Mouse (Mus musculus) G1E (cell line): Measurements from ENCODE around the gene Ggta1. TPM values are rescaled to one million over a fixed set of nuclear protein-coding genes. Genes with fewer than 3 reads are reported as not detected.

Experiments
- ATAC-seq: 2 replicates; pipeline ENCODE4 v1.8.0; 2016; ENCODE audit warnings: mild to moderate bottlenecking; ENCODE audit not compliant: insufficient number of reproducible peaks, poor library complexity, low FRiP score, severe bottlenecking; ENCODE audit errors: extremely low read depth
- DNase-seq: peaks from one replicate; pipeline ENCODE4 v3.0.0; 2012; ENCODE audit warnings: low spot score
- H3K27me3 ChIP-seq: 2 replicates; pipeline ENCODE4 v1.6.1; 2012; ENCODE audit warnings: mild to moderate bottlenecking, low read length, inconsistent platforms; ENCODE audit not compliant: insufficient read depth
- H3K36me3 ChIP-seq: replicated peaks from 2 replicates; pipeline ENCODE3; 2012; ENCODE audit warnings: mild to moderate bottlenecking, inconsistent platforms
- H3K4me1 ChIP-seq: 2 replicates; pipeline ENCODE4 v1.6.1; 2012; ENCODE audit warnings: low read depth, low read length, inconsistent platforms, mixed read lengths; ENCODE audit not compliant: insufficient read depth
- H3K4me3 ChIP-seq: 2 replicates; pipeline ENCODE4 v1.5.1; 2012; ENCODE audit warnings: low read depth, mild to moderate bottlenecking, inconsistent platforms, low read length, moderate library complexity, mixed read lengths
- H3K9me3 ChIP-seq: replicated peaks from 2 replicates; pipeline ENCODE4 v1.6.1; 2012; ENCODE audit warnings: inconsistent platforms
- CTCF ChIP-seq: IDR thresholded peaks from 2 replicates; pipeline ENCODE4 v1.5.1; 2012; ENCODE audit warnings: low read depth, low read length, inconsistent platforms, mixed read lengths
- GATA1 ChIP-seq: IDR thresholded peaks from 2 replicates; pipeline ENCODE4 v1.6.1; 2012; ENCODE audit warnings: borderline replicate concordance, low read length, inconsistent platforms, mixed read lengths
- GATA2 ChIP-seq: IDR thresholded peaks from 2 replicates; pipeline ENCODE4 v1.6.1; 2012; ENCODE audit warnings: low read depth, low read length, inconsistent platforms, borderline replicate concordance
- POLR2AphosphoS5 ChIP-seq: IDR thresholded peaks from 2 replicates; pipeline ENCODE4 v1.6.1; 2012; ENCODE audit warnings: low read depth, low read length, inconsistent platforms; ENCODE audit not compliant: insufficient replicate concordance
- TAL1 ChIP-seq: conservative IDR thresholded peaks from 2 replicates; pipeline ENCODE4 v1.6.1; 2012; ENCODE audit warnings: low read depth, low read length, inconsistent platforms, mixed read lengths
- polyA plus RNA-seq: library from polyadenylated mRNA; stranded (reverse); fragments of >175 nt; gene quantifications from 2 replicates; pipeline ENCODE4 v1.2.3, GENCODE M21; 2012
- total RNA-seq, 2 experiments: library from RNA; stranded (forward) in 1 of 2; stranded (reverse) in 1 of 2; fragments of 200-1000 nt in 1 of 2; fragments of >200 nt in 1 of 2; fragmentation: Nextera tagmentation in 1 of 2; gene quantifications; 2 replicates each; pipeline ENCODE4 v1.2.3; 2014 to 2017

Gene Ggta1
- total and polyA plus RNA-seq, 3 experiments = 10.7 to 58.2 (median 27.2) TPM

DNA sequence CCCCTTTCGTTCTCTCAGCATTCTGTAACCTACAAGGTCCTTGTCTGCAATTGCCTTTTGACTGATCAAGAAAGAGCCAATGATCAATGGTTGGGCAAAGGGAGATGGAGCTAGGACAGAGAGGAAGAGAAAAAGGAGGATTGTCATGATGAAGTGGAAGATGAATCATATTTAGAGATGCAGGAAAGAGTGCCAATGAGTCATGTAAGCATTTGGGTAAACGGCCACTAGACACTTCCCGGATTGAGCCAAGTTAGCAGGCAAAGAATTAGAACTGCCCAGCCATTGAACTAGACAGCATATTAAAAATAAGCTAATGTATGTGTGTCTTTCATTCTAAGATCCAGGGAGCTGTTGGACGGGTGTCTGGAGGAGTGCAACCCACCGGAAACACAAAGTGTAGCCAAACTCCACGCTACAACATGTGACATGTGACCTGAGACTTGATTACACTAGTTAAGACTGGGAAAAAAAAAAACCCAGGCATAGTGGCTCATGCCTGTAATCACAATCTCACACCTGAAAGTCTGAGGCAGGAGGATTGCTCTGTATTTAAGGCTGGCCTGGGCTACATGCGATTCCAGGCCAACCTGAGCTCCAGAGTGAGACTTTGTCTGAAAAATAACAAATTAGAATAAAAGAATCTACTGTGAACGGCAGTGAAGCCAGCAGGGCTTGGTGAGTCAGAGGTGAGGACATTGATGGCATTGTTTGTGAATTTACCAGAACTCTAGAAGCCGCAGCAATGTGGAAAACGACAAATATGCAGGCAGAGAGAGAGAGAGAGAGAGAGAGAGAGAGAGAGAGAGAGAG, 15.2 kb upstream of the Ggta1 start:
- Histone ChIP-seq H3K4me1 (peaks cover 30% of the 10 kb centered on the region), H3K9me3 (no peaks in the 10 kb centered on the region), H3K4me3 (no peak overlapping the region), H3K27me3 (peaks cover under 1% of the 10 kb centered on the region; the same call in 1 of the 2 replicates), H3K36me3 (no peaks in the 10 kb centered on the region)
- ATAC-seq = no peak
- DNase-seq = no peak
- TF ChIP-seq CTCF (no peak), POLR2AphosphoS5 (no peak), GATA1 (no peak), GATA2 (no peak), TAL1 (no peak)

GRCm38 (mm10) chr2:35477321-35477720, 14.3 kb upstream of the Ggta1 start:
- H3K36me3 ChIP-seq = no peaks in the 10 kb centered on the region
- no peaks in the 10 kb centered on the region for H3K27me3 ChIP-seq
- ATAC-seq (no peak), DNase-seq (no peak)
- TF ChIP-seq TAL1 = no peak
- no peak for TF ChIP-seq CTCF
- TF ChIP-seq POLR2AphosphoS5 = no peak
- TF ChIP-seq GATA1 = no peak
- TF ChIP-seq GATA2 = no peak
- peaks cover 30% of the 10 kb centered on the region for H3K4me1 ChIP-seq
- no peaks in the 10 kb centered on the region for H3K9me3 ChIP-seq
- no peak overlapping the region for H3K4me3 ChIP-seq

DNA sequence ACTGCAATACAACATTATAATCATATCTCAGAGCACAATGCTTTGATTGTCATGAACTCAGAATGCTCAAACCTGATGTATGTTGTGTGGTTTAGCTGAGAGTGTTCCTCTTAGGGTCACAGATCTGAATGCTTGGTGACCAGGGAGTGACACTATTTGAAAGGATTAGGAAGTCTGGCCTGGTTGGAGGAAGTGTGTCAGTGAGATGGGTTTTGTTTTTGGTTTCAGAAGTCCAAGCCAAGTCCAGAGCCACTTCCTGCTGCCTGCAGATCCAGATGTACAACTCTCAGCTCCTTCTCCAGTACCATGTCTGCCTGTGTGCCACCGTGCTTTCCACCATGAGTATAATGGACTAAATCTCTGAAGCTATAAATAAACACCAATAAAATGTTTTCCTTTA, 11.9 kb upstream of the Ggta1 start:
- Histone ChIP-seq H3K4me3 (no peak overlapping the region), H3K27me3 (peaks cover 5% of the 10 kb centered on the region; the same call in 1 of the 2 replicates), H3K4me1 (peaks cover 7% of the 10 kb centered on the region), H3K9me3 (no peaks in the 10 kb centered on the region), H3K36me3 (no peaks in the 10 kb centered on the region)
- DNase-seq (no peak), ATAC-seq (no peak)
- TF ChIP-seq GATA1 = no peak
- TF ChIP-seq POLR2AphosphoS5 = no peak
- no peak for TF ChIP-seq TAL1
- TF ChIP-seq GATA2 = no peak
- TF ChIP-seq CTCF = no peak

DNA sequence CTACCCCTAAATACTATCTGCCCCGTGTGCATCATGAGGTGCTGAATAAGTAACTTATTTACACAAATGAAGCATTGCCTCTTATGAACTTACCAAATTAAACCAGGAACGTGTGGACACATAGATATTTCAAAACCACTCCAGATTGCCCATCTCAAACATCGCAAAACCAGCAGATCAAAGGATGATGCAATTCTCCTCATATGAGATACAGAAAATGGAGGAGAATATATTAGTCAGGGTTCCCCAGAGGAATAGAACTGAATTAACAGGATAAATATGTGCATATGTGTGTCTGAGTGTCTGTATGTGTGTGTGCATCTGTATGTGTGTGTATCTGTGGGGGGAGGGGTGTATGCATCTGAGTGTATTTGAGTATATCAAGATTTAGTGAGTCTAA, 6.2 kb upstream of the Ggta1 start:
- no peak for DNase-seq
- Histone ChIP-seq H3K27me3 (peaks cover 5% of the 10 kb centered on the region; the same call in 1 of the 2 replicates), H3K36me3 (no peaks in the 10 kb centered on the region), H3K4me1 (peaks cover 20% of the 10 kb centered on the region), H3K4me3 (no peak overlapping the region), H3K9me3 (no peaks in the 10 kb centered on the region)
- no peak for TF ChIP-seq POLR2AphosphoS5
- no peak for TF ChIP-seq GATA1
- TF ChIP-seq GATA2 = no peak
- TF ChIP-seq TAL1 = no peak
- TF ChIP-seq CTCF = no peak
- ATAC-seq = no peak

- DNase-seq = no peak
- TF ChIP-seq GATA2 (no peak), TAL1 (no peak), CTCF (no peak), GATA1 (no peak), POLR2AphosphoS5 (no peak)
- H3K4me1 ChIP-seq = peaks cover 29% of the 10 kb centered on the region
- H3K4me3 ChIP-seq = no peak overlapping the region
- no peaks in the 10 kb centered on the region for H3K36me3 ChIP-seq
- no peak for ATAC-seq
- H3K27me3 ChIP-seq = peaks cover 5% of the 10 kb centered on the region; the same call in 1 of the 2 replicates
- no peaks in the 10 kb centered on the region for H3K9me3 ChIP-seq
These were observed 5.2 kb upstream of the Ggta1 start for GRCm38 (mm10) chr2:35468276-35468675.

GRCm38 (mm10) chr2:35467855-35468254, 4.8 kb upstream of the Ggta1 start:
- Histone ChIP-seq H3K9me3 (no peaks in the 10 kb centered on the region), H3K27me3 (peaks cover 5% of the 10 kb centered on the region; the same call in 1 of the 2 replicates), H3K4me1 (peaks cover 31% of the 10 kb centered on the region), H3K36me3 (no peaks in the 10 kb centered on the region), H3K4me3 (no peak overlapping the region)
- ATAC-seq = no peak
- no peak for DNase-seq
- no peak for TF ChIP-seq GATA1
- TF ChIP-seq CTCF = no peak
- TF ChIP-seq POLR2AphosphoS5 = no peak
- TF ChIP-seq GATA2 = no peak
- no peak for TF ChIP-seq TAL1
